Mouse (Mus musculus) kidney, postnatal 10 days (tissue): Measurements from ENCODE around the gene Usp46.
A peak's percentile ranks its signal among the peaks of the same experiment; 100 is the strongest.

Experiments
- DNase-seq: peaks from one replicate; pipeline ENCODE4 v3.0.0; 2021; ENCODE audit warnings: mixed read lengths

The Usp46 gene

GRCm38 (mm10) chr5:74068714-74069321 is 587 bp upstream of the Usp46 start:
- DNase-seq = peak; percentile 86

- peak; percentile 49 for DNase-seq
Observed at GRCm38 (mm10) chr5:74067346-74067745, 885 bp downstream of the Usp46 start.

DNA sequence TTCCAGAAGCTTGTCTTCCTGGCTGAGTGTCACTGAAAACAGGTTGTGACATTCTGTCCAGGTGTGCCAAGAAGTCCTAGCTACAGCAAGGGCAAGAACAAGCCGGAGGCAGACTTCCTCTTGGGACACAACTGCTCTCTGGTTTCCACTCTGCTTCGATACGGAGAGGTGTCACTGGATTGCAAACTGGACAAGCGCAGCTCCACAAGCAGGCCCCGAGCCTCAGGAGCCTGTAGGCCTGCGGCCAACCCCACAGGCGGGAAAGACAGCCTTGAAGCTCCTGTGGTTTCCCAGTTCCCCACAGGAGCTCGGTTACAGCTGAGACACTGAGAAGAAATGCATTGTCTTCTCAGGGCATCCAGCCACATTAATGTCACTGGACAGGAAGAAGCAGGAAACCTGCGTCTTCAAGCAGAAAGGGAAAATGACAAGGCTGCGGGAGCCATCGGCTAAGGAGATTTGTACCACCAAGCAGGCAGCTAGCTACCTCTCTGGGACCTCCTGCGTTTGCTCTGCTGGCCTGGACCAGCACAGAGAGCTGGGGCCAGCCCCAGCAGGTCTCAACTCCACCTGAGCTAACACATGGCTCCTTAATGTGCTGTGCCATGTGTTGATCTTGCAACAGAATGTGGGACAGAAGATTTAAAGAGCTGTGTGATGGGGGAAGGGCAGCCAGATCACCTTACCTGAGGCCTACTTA is 1.7 kb downstream of the Usp46 start:
- peak; percentile 63 for DNase-seq

GRCm38 (mm10) chr5:74065565-74066275 is 2.5 kb downstream of the Usp46 start:
- peak; percentile 44 for DNase-seq

GRCm38 (mm10) chr5:74064844-74065243 is 3.4 kb downstream of the Usp46 start:
- DNase-seq = no peak

DNA sequence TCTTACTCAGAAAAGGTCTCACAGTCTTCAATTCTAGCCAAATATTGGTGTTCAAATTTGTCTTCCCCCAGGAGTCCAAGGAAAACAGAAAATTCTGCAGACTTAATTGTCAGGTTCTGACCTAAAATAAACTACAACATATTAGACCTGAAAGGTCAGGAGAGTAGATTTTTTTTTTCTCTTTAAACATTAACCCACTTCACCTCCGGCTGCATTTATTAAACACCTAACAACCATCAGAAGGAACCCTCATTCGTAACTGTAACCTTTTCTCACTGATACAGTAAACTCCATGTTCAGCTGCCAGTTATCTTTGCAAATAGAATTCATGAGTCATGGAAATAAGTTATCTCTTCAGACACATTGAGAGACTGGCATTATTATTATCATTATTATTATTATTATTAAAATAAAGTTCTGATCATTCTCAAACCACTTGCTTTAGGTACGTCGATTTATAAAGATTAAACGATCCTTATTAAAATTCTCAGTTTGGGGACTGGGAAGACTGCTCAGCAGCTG is 4.9 kb downstream of the Usp46 start:
- no peak for DNase-seq

DNA sequence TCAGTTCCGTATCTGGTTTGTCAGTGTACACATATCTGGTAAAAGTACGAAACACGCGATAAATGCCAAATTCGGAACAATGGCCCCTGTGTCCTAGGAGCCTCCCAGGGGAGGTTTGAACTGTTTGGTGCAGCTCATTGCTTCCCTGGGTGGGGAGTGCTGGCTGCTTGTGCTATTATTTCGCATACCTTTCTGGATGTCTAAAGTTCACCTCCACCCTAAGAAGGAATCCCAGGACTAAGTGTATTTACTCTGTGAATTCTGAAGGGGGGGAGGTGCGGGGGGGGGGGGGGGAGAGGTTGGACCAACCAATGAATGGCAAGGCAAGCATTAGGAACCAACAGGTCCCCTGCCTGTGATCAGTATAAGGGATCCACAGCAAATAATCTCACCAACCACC is 6.0 kb downstream of the Usp46 start:
- DNase-seq = no peak

DNA sequence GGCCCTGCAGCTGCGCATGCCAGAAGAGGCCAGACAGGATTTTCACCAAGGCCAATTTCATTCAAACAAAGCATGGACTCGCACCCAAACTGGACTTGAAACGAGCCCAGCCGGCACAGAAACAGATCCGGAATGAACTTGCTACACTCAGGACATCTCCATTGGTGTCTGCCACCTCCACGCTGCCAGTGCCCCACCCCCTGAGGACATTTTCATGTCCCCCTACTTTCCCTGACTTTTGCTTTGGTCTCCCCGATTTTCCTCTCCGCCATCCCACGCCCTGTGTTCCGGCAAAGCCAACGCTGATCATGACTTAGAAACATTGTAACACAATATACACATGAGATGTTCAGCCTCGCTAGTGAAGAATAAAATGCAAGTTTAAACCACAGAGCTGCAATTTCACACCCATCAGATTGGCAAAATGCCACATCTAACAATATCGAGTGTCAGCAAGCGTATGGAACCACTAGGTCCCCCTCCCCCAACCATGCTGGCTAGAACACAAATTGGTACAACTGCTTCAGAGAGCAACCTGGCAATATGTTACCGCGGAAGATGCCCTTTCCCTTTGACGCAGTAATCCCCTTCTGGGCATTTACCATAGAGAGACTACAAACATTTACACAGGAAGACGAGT is 6.7 kb downstream of the Usp46 start:
- DNase-seq = no peak

DNA sequence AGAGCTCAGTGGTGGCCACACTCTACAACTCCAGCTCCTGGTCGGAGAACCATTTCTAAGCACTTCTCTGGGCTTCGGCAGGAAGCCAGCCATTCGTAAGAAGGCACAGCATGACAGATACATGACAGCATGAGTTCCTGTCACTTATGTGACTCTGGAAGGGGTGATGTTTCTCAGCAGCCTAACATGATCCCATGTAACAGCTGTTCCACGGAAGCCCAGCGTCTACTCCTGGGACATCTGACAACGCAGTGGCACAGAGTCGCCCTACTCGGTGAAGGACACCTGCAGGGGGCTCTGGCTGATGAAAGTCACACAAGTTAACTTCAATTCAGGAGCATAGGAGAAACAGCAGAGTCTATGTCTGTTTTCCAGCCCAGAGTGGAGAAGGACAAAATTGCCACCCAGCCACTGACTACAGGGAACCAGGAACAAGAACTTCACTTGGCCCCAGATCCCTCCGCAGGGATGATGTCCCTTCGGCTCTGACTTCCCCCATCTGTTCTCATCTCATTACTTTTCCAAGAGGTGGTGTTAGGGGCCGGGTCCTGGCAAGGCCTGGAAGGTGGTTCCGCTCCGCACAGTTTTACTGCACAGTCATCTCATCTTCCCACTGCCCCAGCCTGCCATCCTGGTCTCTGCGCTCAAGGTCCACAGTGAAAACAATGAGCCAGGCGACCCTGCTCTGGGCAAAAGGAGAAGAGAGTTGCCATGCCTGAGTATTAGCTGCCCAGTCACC is 15.9 kb downstream of the Usp46 start:
- no peak for DNase-seq

DNA sequence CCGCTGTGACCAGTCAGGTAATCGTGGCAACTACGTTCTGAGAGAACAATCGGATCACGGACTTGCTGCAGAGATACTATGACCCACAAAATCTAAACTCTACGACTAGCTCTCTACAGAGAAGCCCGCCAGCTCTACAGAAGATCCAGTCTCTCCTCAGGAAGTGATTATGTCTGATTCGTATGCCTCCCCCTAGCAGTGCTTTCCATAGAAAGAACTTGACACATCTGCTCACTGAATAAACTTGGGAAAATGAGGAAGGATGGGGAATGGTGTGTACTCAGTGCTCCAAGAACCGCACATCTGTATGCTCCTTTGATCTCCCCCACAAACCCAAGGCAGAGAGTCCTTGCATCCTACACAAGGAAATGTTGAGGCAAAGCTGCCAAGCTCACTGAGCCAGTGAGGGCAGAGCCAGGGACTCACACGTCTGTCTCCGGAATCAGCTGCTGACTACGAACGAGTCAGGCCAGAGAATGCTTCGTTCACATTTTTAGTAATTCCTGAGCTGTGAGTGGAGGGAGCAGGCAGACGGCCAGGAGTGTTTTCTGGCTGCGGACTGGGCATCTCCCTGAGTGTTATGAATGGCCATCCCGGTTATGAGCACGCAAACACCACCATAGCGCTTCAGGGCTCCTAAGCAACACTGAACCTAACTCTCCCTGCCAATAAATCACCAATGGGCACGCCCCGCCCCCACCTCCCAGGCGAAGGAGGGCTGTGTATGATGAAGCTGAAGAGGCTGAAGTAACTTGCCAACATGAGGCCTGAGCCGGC is 16.6 kb downstream of the Usp46 start:
- DNase-seq = peak; percentile 72

GRCm38 (mm10) chr5:74050903-74051302 is 17.3 kb downstream of the Usp46 start:
- no peak for DNase-seq

GRCm38 (mm10) chr5:74048846-74049495 is 19.3 kb downstream of the Usp46 start:
- no peak for DNase-seq

GRCm38 (mm10) chr5:74044591-74044990 is 23.6 kb downstream of the Usp46 start:
- DNase-seq = no peak

DNA sequence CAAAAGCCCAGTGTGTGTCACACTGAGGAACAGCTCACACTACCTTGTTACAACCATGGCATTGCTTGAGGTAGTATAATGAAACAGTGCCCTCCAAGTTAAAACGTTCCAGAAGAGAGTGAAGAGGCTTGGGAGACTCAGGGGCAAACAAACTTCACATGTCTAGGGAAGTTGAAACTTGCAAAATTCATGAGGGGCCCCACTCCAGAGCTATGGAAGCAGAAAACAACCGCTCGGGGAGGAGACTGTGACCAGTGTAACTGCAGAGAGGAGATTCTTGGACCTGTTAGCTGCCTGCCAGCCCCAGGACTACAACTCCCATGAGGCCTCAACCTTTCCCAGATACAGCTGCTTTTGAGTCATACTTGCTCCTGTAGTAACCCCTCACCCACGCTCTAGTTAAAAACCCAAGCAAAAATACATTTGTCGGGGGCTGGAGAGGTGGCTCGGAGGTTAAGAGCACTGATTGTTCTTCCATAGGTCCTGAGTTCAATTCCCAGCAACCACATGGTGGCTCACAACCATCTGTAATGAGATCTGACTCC is 25.4 kb downstream of the Usp46 start:
- no peak for DNase-seq

DNA sequence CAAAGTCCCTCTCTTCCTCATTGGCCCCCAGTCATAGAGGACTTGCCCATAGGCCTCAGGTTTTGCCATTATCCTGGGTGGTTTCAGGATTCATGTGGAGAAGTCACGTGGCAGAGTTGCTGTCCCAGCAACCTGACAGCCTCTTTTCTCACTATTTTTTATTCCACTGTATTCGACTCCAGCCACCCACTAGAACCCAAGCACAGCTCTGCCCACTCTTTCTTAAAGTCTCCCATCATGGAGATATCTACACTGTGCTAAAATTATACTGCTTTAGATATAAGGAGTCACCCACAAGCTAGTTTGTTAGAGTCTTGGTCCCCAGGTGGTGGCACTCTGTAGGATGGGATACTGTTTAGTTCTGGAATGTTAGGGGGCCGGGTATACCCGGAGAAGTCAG is 27.7 kb downstream of the Usp46 start:
- no peak for DNase-seq

DNA sequence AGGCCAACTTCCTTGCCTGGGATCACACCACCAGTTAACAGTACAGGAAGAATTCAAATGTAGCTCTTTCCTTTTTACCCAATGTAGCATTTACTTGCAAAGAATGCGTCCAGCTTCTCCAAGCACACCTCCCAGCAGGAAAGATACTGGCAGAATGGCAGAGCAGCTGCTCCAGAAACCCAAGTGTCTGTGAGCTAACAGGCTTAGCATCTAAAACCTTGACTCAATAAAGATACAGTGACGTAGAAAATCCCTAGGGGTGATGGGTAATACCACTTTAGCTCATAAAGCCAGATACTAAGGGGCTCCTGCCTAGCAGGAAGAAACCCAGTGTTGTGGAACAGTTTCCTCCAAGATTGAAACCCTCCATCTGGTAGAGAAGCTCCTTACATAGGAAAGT is 32.8 kb downstream of the Usp46 start:
- no peak for DNase-seq

- DNase-seq = no peak
Observed at GRCm38 (mm10) chr5:74034177-74034576, 34.1 kb downstream of the Usp46 start.

DNA sequence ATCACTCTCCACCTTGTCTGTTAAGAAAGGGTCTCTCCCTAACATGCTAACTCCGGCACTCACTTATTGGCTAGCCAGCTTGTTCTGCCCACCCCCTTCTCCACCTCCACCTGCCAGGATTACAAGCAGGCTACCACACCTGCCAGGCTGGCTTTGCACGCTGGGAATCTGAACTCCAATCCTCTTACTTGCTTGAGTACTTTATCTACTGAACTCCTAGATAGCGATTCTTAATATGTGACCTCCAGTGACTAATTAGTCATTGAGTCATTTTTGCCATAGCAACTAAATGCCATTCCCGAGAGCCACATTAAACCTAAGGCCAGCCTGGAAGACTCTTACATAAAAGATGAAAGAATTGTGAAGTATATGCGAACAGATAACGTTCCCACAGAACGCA is 38.4 kb downstream of the Usp46 start:
- DNase-seq = no peak

- DNase-seq = no peak
Observed at GRCm38 (mm10) chr5:74028691-74029479, 39.3 kb downstream of the Usp46 start.

GRCm38 (mm10) chr5:74028221-74028620 is 40.0 kb downstream of the Usp46 start:
- DNase-seq = no peak
